Mouse (Mus musculus) lung, postnatal 0 days (tissue): ENCODE measurements around the gene Cacna1a.

Experiments
- CTCF ChIP-seq: IDR thresholded peaks from 2 replicates; pipeline ENCODE4 v1.5.1; 2016; ENCODE audit warnings: antibody characterized with exemption, mild to moderate bottlenecking
- EP300 ChIP-seq: IDR thresholded peaks from 2 replicates; pipeline ENCODE4 v1.6.1; 2016; ENCODE audit warnings: antibody characterized with exemption, mild to moderate bottlenecking, control low read depth

GRCm38 (mm10) chr8:84568737-84569136 is 180.5 kb downstream of the Cacna1a start:
- no peak for TF ChIP-seq CTCF
- TF ChIP-seq EP300, result no peak
